Mouse (Mus musculus) T-helper 2 cell (primary cell): Measurements from ENCODE around the gene Ugt1a7c.
"Not testable (repeated sequence)": the region's sequence is repeated elsewhere in the genome, so short reads cannot be mapped to it uniquely, and the experiment has no call there.

Experiments used
- in situ Hi-C: fragments of 300-600 bp; cut with MboI, MseI; formaldehyde crosslinking; loops from one replicate; pipeline ENCODE4 v1.15.1; 2025; ENCODE audit warnings: high pct_unique_total_duplicates

Gene Ugt1a7c

GRCm38 (mm10) chr1:88223011-88223515, 128.2 kb downstream of the Ugt1a7c start:
- in situ Hi-C loops = not testable (repeated sequence)

GRCm38 (mm10) chr1:88223591-88223990, 128.7 kb downstream of the Ugt1a7c start:
- in situ Hi-C loops = no loop called here

- in situ Hi-C loops = no loop called here
Measured at GRCm38 (mm10) chr1:88224029-88224776, 129.3 kb downstream of the Ugt1a7c start.

GRCm38 (mm10) chr1:88225301-88225700, 130.4 kb downstream of the Ugt1a7c start:
- in situ Hi-C loops = not testable (repeated sequence)

GRCm38 (mm10) chr1:88225741-88226140, 130.9 kb downstream of the Ugt1a7c start:
- in situ Hi-C loops = no loop called here

GRCm38 (mm10) chr1:88226670-88227379, 132.0 kb downstream of the Ugt1a7c start, which contains the start of gene Mroh2a:
Gene Mroh2a (plus strand): TSS chr1:88226986.
- in situ Hi-C loops = no loop called here

GRCm38 (mm10) chr1:88227482-88227881, 132.6 kb downstream of the Ugt1a7c start:
- in situ Hi-C loops = no loop called here

- in situ Hi-C loops = no loop called here
Measured at GRCm38 (mm10) chr1:88228121-88228520, 133.3 kb downstream of the Ugt1a7c start.

GRCm38 (mm10) chr1:88229566-88229965, 134.7 kb downstream of the Ugt1a7c start:
- in situ Hi-C loops = no loop called here

- in situ Hi-C loops = no loop called here
Measured at GRCm38 (mm10) chr1:88229986-88230385, 135.1 kb downstream of the Ugt1a7c start.

GRCm38 (mm10) chr1:88230421-88230820, 135.6 kb downstream of the Ugt1a7c start:
- in situ Hi-C loops = no loop called here

- in situ Hi-C loops = no loop called here
Measured at GRCm38 (mm10) chr1:88230981-88231802, 136.3 kb downstream of the Ugt1a7c start.

GRCm38 (mm10) chr1:88231803-88232499, 137.1 kb downstream of the Ugt1a7c start:
- in situ Hi-C loops = no loop called here

GRCm38 (mm10) chr1:88232664-88233380, 138.0 kb downstream of the Ugt1a7c start:
- in situ Hi-C loops = no loop called here

- in situ Hi-C loops = no loop called here
Measured at GRCm38 (mm10) chr1:88233421-88234247, 138.8 kb downstream of the Ugt1a7c start.

- in situ Hi-C loops = no loop called here
Measured at GRCm38 (mm10) chr1:88234248-88234610, 139.4 kb downstream of the Ugt1a7c start.

GRCm38 (mm10) chr1:88234646-88235045, 139.8 kb downstream of the Ugt1a7c start:
- in situ Hi-C loops = no loop called here

GRCm38 (mm10) chr1:88235046-88235893, 140.4 kb downstream of the Ugt1a7c start:
- in situ Hi-C loops = no loop called here

- in situ Hi-C loops = no loop called here
Measured at GRCm38 (mm10) chr1:88235894-88236415, 141.1 kb downstream of the Ugt1a7c start.
